25 mouse cellular contexts compared by ENCODE assay signal in genomic region chr10:105501736-105502135, GRCm38 (mm10).
DNase-seq lines count a peak whose midpoint lies in the region; ATAC-seq lines count a peak whose summit lies in the region.
"Had no signal": no experiment of that assay in that cellular context is flagged by ENCODE, and none has a peak within 500 bp of the region (broad histone marks: within the 10 kb centered on the region; RNA-seq: fewer than 3 reads in every experiment).

No protein-coding gene starts in this region.

- H3K4me1 ChIP-seq in hindbrain, embryonic 15.5 days (replicated peaks), result no peaks in the 10 kb centered on the region
- peaks cover 6% of the 10 kb centered on the region for H3K4me1 ChIP-seq in hindbrain, embryonic 10.5 days (replicated peaks)
- no peaks in the 10 kb centered on the region for H3K4me1 ChIP-seq in midbrain, embryonic 12.5 days
- H3K4me1 ChIP-seq in midbrain, embryonic 15.5 days, result no peaks in the 10 kb centered on the region
- 0 out of 2 replicates have a peak, but pooled peaks cover 2% of the 10 kb centered on the region for H3K4me1 ChIP-seq in neural tube, embryonic 15.5 days
- H3K4me1 ChIP-seq: embryonic facial prominence, embryonic 13.5 days; forebrain, embryonic 15.5 days had no signal

- peak; percentile 50; the same call in 1 of the 2 replicates for ATAC-seq in hindbrain, embryonic 15.5 days (ENCODE audit: low FRiP score, low read depth)
- peak; percentile 29; the same call in 1 of the 2 replicates for ATAC-seq in midbrain, embryonic 12.5 days (ENCODE audit: low FRiP score, low read depth)
- no peak; the same call in 1 of the 2 replicates for ATAC-seq in midbrain, embryonic 15.5 days (replicated peaks)
- no peak; the same call in 1 of the 2 replicates for ATAC-seq in neural tube, embryonic 15.5 days (ENCODE audit: low FRiP score)
- ATAC-seq: forebrain, embryonic 15.5 days; liver, postnatal 0 days; lung, postnatal 0 days had no signal

- no peaks in the 10 kb centered on the region for H3K27me3 ChIP-seq in hindbrain, embryonic 15.5 days
- H3K27me3 ChIP-seq in hindbrain, embryonic 10.5 days (ENCODE audit: insufficient read depth, poor library complexity, severe bottlenecking), result no peaks in the 10 kb centered on the region
- no peaks in the 10 kb centered on the region for H3K27me3 ChIP-seq in midbrain, embryonic 12.5 days
- no peaks in the 10 kb centered on the region for H3K27me3 ChIP-seq in midbrain, embryonic 15.5 days (replicated peaks)
- H3K27me3 ChIP-seq in neural tube, embryonic 15.5 days (replicated peaks), result no peaks in the 10 kb centered on the region
- H3K27me3 ChIP-seq: embryonic facial prominence, embryonic 13.5 days; forebrain, embryonic 15.5 days; heart, embryonic 12.5 days had no signal

- no peaks in the 10 kb centered on the region for H3K36me3 ChIP-seq in hindbrain, embryonic 15.5 days
- H3K36me3 ChIP-seq in hindbrain, embryonic 10.5 days, result peaks cover 11% of the 10 kb centered on the region
- peaks cover 8% of the 10 kb centered on the region; the same call in 1 of the 2 replicates for H3K36me3 ChIP-seq in midbrain, embryonic 12.5 days
- H3K36me3 ChIP-seq in midbrain, embryonic 15.5 days (replicated peaks), result no peaks in the 10 kb centered on the region
- no peaks in the 10 kb centered on the region for H3K36me3 ChIP-seq in neural tube, embryonic 15.5 days

- no peaks in the 10 kb centered on the region for H3K9me3 ChIP-seq in hindbrain, embryonic 15.5 days
- no peaks in the 10 kb centered on the region for H3K9me3 ChIP-seq in hindbrain, embryonic 10.5 days
- no peaks in the 10 kb centered on the region for H3K9me3 ChIP-seq in midbrain, embryonic 12.5 days
- H3K9me3 ChIP-seq in midbrain, embryonic 15.5 days, result no peaks in the 10 kb centered on the region
- H3K9me3 ChIP-seq in neural tube, embryonic 15.5 days (replicated peaks), result no peaks in the 10 kb centered on the region
- H3K9me3 ChIP-seq: embryonic facial prominence, embryonic 13.5 days; forebrain, embryonic 15.5 days; heart, embryonic 12.5 days had no signal

- peak; percentile 42 for DNase-seq in embryo, embryonic 10.5 days (ENCODE audit: low spot score)
- DNase-seq in embryo, embryonic 10 days (ENCODE audit: low spot score), result no peak
- DNase-seq in hindbrain, embryonic 10.5 days (ENCODE audit: low spot score), result no peak
- DNase-seq in T-cell, adult 2 months (ENCODE audit: low spot score), result no peak
- DNase-seq: adrenal gland, postnatal 14 days; cerebellum, adult 9-11 months; gastrocnemius, postnatal 25 days; heart, adult 18-20 months; heart, postnatal 10 days; kidney, adult 18-20 months; kidney, postnatal 4 days; liver; liver, postnatal 0 days; right cerebral cortex, postnatal 4 days; thymus, postnatal 14 days had no signal

- 69% methylated on average over 7 of the region's 7 CpGs for WGBS in hindbrain, embryonic 15.5 days
- WGBS in hindbrain, embryonic 10.5 days, result 82% methylated on average over 7 of the region's 7 CpGs
- WGBS in midbrain, embryonic 12.5 days, result 46% methylated on average over 7 of the region's 7 CpGs
- 58% methylated on average over 7 of the region's 7 CpGs for WGBS in midbrain, embryonic 15.5 days
- 52% methylated on average over 7 of the region's 7 CpGs for WGBS in neural tube, embryonic 15.5 days

- no peak overlapping the region for H3K9ac ChIP-seq in hindbrain, embryonic 15.5 days
- H3K9ac ChIP-seq in midbrain, embryonic 12.5 days (replicated peaks), result no peak overlapping the region
- H3K9ac ChIP-seq in midbrain, embryonic 15.5 days, result no peak overlapping the region
- no peak overlapping the region for H3K9ac ChIP-seq in neural tube, embryonic 15.5 days (replicated peaks)
- H3K9ac ChIP-seq: embryonic facial prominence, embryonic 13.5 days; forebrain, embryonic 15.5 days; heart, embryonic 12.5 days; liver, postnatal 0 days had no signal

- 0 out of 2 replicates have a peak overlapping the region, but pooled peaks have one; percentile 6 for H3K27ac ChIP-seq in hindbrain, embryonic 15.5 days (replicated peaks)
- no peak overlapping the region for H3K27ac ChIP-seq in hindbrain, embryonic 10.5 days
- no peak overlapping the region; the same call in 1 of the 2 replicates for H3K27ac ChIP-seq in midbrain, embryonic 12.5 days (replicated peaks)
- no peak overlapping the region for H3K27ac ChIP-seq in midbrain, embryonic 15.5 days
- H3K27ac ChIP-seq in neural tube, embryonic 15.5 days (replicated peaks), result 0 out of 2 replicates have a peak overlapping the region, but pooled peaks have one; percentile 33
- H3K27ac ChIP-seq: embryonic facial prominence, embryonic 13.5 days; forebrain, embryonic 15.5 days; macrophage had no signal

- H3K4me3 ChIP-seq in hindbrain, embryonic 15.5 days, result no peak overlapping the region
- H3K4me3 ChIP-seq in hindbrain, embryonic 10.5 days, result no peak overlapping the region
- H3K4me3 ChIP-seq in midbrain, embryonic 12.5 days, result no peak overlapping the region
- H3K4me3 ChIP-seq in midbrain, embryonic 15.5 days, result no peak overlapping the region
- H3K4me3 ChIP-seq in neural tube, embryonic 15.5 days (replicated peaks), result no peak overlapping the region
- H3K4me3 ChIP-seq: embryonic facial prominence, embryonic 13.5 days; erythroblast, embryonic 14.5 days; forebrain, embryonic 15.5 days; heart, embryonic 12.5 days had no signal

- no peak overlapping the region for H3K4me2 ChIP-seq in hindbrain, embryonic 15.5 days
- no peak overlapping the region for H3K4me2 ChIP-seq in midbrain, embryonic 12.5 days (replicated peaks)
- no peak overlapping the region for H3K4me2 ChIP-seq in midbrain, embryonic 15.5 days
- no peak overlapping the region for H3K4me2 ChIP-seq in neural tube, embryonic 15.5 days
- H3K4me2 ChIP-seq: embryonic facial prominence, embryonic 13.5 days; forebrain, embryonic 15.5 days; heart, embryonic 12.5 days had no signal

Comparison
In these comparisons a context has a peak if more than half of its experiments do, and no peak if none do; other contexts are left out.
1. ATAC-seq: peak in hindbrain, embryonic 15.5 days (single experiment) and midbrain, embryonic 12.5 days (single experiment); none in midbrain, embryonic 15.5 days (single experiment) and neural tube, embryonic 15.5 days (single experiment).
2. H3K27ac ChIP-seq: peak in hindbrain, embryonic 15.5 days (single experiment) and neural tube, embryonic 15.5 days (single experiment); none in hindbrain, embryonic 10.5 days (single experiment), midbrain, embryonic 12.5 days (single experiment) and midbrain, embryonic 15.5 days (single experiment).